Mouse (Mus musculus) CD4-positive naive resting alpha-beta T cell, adult 76 days (primary cell): ENCODE measurements around the gene Pcgf2. TPM values are rescaled to one million over a fixed set of nuclear protein-coding genes. Genes with fewer than 3 reads are reported as not detected.

Source experiments
- total RNA-seq: library from RNA; stranded (reverse); gene quantifications from one replicate; pipeline ENCODE4 v1.2.4, GENCODE M21; 2023

Pcgf2 gene
- 3.4 TPM for total RNA-seq

GRCm38 (mm10) chr11:97700003-97700745 is at the start of gene Pcgf2:
Gene Pcgf2 (minus strand): TSS chr11:97700497.

GRCm38 (mm10) chr11:97744063-97744717 is 43.9 kb upstream of the Pcgf2 start, which contains the start of gene Pip4k2b:
Gene Pip4k2b (minus strand): TSS chr11:97744704.

GRCm38 (mm10) chr11:97703039-97703826 is 2.9 kb upstream of the Pcgf2 start, which contains the start of gene Psmb3:
Gene Psmb3 (plus strand): TSS chr11:97703399.

DNA sequence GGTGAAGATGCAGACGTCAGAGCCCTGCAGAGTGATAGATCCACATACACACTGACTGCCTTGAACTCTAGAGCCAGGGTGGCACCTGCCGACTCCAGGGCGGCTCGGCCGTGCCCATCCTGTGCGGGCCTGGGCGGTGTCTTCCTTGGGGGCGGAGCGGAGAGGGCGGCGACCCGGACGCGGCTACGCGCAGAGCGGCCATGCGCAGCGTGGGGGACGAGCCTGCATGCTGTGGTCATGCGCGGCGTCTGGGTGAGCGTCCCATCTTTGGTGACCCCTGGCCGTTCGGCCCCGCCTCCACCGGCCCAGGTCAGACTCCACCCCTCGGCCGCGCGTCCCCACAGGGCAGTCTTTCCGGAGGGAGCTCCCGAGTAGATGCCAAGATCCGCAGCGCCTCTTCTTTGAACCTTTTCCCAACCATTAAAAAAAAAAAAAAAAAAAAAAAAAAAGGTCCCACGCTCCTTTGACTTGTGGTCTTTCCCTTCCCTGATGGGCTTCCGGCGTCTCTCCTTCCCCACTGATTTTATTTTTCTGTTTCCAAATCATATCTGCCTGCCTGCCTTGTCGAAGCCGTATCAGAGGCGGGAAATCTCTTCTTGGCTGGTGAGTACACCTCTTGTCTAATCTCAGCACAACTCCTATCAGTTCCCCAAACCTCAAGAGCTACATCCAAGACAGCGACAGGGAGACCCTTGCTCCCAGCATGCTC is 14.5 kb downstream of the Pcgf2 start, which contains the start of gene Cisd3:
Gene Cisd3, plus strand, starts transcription at position 214 of the 709 bp plus-strand sequence.

GRCm38 (mm10) chr11:97662893-97663527 is 37.3 kb downstream of the Pcgf2 start, which contains the start of gene Mllt6:
Gene Mllt6 (plus strand): TSS chr11:97663414.

Other genes with a start within 250 kb of the Pcgf2 start
- gene 4933428G20Rik, start 200.2 kb downstream of the Pcgf2 start, total RNA-seq, result not detected
- gene Srcin1, start 124.3 kb downstream of the Pcgf2 start, total RNA-seq, result not detected
- gene Epop, start 70.8 kb downstream of the Pcgf2 start, total RNA-seq, result 9.4 TPM
- 208 TPM for gene Mllt6, start 37.1 kb downstream of the Pcgf2 start, total RNA-seq
- 39.2 TPM for gene Cisd3, start 14.7 kb downstream of the Pcgf2 start, total RNA-seq
- 109 TPM for gene Psmb3, start 2.9 kb upstream of the Pcgf2 start, total RNA-seq
- 52.4 TPM for gene Pip4k2b, start 44.2 kb upstream of the Pcgf2 start, total RNA-seq
- gene Cwc25, start 66.1 kb upstream of the Pcgf2 start, total RNA-seq, result 60.2 TPM
- not detected for gene 1700001P01Rik, start 75.4 kb upstream of the Pcgf2 start, total RNA-seq
- gene Rpl23, start 81.9 kb upstream of the Pcgf2 start, total RNA-seq, result 2,418 TPM
- gene Lasp1, start 98.5 kb upstream of the Pcgf2 start, total RNA-seq, result 117 TPM
- gene B230217C12Rik, start 140.3 kb upstream of the Pcgf2 start, total RNA-seq, result 0.85 TPM
- 0.73 TPM for gene Fbxo47, start 183.7 kb upstream of the Pcgf2 start, total RNA-seq